Mouse (Mus musculus) ZHBTc4 (cell line): ENCODE data around the gene Trim26.
"Not testable (repeated sequence)": the region's sequence is repeated elsewhere in the genome, so short reads cannot be mapped to it uniquely, and the experiment has no call there.

Experiments
- DNase-seq: peaks from one replicate; pipeline ENCODE4 v3.0.0-alpha.2; 2011; ENCODE audit warnings: low read depth, low spot score

Trim26 gene

DNA sequence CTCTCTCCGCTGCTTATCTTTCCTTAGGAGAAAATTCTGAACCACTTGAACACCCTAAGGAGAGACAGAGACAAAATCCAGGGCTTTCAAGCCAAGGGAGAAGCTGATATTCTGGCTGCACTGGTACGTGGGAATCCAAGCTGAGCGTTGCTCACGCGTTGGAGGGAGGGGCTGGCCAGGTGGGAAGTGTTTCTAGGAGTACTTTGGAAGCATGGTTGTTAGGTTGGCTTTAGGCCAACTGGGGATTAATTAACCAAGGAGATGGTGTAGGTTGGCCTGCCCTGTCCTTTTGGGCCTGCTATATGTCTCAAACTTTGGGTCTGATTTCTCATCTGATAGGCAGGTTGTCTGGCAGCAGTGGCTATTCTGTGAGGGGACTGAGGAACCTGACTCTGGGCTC, 14.3 kb downstream of the Trim26 start:
- DNase-seq: no peak

DNA sequence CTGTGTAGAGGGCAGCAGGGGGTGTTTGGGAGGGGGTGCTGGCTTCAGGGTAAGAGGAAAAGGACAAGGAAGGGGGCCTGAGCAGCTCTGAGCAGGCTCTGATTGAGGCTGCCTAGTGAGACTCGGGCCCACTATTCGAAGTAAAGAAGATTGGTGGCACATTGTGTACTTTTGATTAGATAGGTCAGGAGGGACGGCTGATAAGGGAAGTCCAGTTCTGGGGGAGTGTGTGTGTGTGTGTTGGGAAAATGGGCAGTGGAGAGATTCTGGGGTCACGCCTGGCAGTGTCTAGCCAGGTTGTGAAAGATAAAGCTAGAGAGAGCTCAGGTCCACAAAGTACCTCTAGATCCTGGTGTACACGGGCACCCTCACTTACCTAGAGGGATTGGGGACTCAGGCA, 14.7 kb downstream of the Trim26 start:
- no peak for DNase-seq

DNA sequence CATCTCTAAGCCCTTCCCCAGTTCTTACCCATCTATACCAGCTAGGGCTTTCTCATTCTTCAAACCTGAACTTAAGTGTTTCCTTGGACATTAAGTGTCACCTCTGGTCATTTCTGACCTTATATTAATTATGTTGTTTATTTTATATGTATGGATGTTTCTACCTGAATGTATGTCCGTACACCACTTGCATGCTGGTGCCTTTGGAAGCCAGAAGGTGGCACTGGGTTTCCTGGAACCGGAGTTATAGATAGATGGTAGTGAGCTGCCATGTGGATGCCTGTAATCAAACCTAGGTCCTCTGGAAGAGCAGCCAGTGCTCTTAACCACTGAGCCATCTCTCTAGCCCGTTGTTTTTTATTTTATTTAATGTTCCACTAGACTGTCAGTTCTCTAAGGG, 18.6 kb downstream of the Trim26 start:
- DNase-seq: no peak

DNA sequence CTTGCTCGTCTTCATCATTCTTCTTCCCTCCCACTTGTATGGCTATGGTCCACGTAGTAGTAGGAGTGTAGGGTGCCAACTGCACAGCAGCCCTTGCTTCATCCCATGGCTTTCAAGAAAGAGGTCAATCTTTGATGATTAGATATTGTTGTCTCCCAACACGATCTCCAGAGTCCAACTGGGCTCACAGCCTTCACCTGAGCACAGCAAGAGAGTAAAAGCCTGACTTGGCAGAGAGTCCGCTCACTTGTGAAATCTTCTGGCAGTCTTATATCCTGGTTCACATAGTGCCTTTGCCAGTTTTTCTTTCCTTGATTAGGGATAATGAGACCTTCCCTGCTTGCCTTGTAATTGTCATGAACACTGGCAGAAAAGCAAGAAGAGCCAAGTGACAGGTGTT, 19.3 kb downstream of the Trim26 start:
- DNase-seq: no peak

DNA sequence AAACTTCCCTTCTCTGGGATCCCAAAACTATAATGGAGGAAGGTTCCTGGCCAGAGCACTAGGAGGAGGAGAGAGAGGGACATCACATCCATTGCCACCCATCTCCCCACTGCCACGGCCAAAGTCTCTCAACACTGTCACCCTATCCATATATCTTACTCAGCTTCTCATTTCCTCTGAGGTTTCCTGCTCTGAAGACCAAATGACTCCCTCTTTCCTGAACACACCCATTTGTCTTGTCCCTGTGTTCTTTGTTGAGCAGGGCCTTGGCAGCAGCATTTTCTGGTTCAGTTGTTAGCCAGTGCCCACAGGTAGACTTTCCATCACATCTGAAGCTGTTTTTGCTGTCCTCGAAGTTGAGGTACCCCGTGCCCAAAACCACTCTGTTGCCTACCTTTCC, 21.2 kb downstream of the Trim26 start:
- DNase-seq: no peak

DNA sequence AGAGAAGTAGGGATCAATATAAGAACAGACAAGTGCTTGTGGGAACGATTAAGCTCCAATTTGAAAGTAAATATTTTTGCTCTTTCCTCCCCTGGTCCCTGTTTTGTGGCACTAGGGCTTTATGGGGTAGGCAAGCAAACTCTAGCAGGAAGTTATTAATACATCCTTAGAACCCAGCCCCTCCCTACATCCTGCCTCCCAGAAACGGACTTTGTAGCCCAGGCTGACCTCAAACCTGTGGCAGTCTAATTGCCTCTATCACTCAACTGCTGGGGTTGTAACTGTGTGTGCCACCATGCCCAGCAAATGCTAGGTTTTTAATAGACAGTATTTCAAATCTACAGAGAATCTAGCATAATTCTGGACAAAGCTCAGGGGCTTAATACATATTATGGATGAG, 24.7 kb downstream of the Trim26 start:
- DNase-seq: no peak

DNA sequence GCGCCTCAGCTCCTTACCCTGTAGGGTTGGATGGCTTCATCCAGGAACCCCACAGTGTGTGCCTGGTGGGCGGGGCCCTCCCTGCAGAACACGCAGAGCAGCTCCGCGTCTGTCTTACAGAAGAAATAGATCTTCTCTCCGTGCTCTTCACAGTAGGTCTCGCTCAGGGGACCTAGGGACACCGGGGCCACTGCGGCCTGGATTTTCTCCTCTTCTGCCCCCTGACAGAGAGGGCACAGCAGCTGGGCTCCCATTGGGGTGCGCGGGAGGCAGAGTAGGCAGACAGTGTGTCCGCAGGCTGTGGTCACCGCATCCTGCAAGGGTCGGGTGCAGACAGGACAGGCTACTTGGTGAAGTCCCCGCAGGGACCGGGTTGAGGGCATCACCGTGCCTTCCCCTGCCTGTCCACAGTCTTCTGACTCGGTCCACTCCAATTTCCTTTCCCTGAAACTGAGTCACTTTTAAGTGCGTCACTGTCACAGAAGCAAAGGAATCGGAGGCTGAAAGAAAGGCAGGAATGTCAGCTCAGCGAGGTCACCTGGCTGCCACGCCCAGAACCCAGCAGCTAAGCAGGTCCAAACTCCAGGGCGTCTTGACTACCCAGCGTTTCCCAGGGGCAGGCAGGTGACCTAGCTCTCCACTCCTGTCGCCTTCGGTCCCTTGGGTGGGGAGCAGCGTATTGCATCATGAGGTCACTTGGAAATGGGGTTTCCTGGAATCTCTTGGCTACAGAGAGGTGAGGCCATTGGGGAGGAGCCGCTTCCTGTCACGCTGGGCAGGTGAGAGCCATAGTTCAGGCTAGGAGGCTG, 30.0 kb downstream of the Trim26 start, which contains the start of gene Trim15:
Gene Trim15, minus strand, starts transcription at position 492 of the 809 bp plus-strand sequence.
- peak; percentile 57 for DNase-seq

DNA sequence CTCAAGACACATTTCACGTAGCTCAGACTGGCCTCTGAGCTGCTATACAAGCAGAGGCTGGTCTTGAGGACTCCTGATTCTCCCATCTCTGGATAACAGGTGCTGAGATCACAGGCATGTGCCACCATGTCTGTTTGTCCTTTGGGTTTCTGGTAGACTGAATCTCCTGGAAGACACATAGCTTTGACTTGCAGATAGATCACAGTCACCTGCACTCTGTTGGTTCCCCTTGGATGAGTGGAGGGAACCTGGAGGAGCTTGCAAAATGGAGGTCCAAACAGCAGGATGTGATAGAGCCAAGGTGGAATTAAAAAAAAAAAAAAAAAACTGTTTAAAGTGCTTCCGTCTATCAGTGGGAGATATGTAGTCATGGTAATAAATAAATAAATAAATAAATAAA, 31.9 kb downstream of the Trim26 start:
- DNase-seq: no peak

DNA sequence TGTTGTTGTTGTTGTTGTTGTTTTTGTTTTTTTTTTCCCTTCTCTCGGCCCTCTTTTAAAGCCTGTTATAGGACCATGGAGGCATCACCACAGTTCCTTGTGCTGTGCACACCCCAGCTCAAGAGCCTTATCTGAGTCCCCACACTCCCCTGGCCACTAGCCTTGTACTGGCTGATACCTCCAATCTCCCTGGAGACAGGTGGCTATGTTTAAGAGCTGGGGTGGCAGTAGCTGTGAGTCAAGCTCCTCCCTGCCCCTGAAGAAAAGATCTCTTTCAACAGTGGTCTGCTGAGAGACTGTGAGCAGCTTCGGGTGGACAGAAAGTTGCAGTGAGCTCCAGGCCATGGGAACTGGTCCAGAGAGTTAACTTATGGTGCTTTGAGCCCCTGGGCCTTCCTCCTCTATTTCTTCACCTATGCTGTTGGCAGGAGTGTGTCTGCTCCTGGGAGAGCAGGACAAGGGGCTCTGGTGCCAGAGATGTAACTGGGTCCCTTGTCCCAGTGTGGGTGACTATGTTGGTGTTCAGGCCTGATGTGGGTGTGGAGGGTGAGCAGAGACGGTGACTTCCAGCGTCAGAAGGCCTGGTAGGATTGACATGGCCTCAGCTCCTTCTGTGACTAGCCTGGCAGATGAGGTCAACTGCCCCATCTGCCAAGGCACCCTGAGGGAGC, 32.5 kb downstream of the Trim26 start, which contains the start of gene Trim10:
Gene Trim10, plus strand, starts transcription at position 291 of the 671 bp plus-strand sequence.
- DNase-seq: no peak

DNA sequence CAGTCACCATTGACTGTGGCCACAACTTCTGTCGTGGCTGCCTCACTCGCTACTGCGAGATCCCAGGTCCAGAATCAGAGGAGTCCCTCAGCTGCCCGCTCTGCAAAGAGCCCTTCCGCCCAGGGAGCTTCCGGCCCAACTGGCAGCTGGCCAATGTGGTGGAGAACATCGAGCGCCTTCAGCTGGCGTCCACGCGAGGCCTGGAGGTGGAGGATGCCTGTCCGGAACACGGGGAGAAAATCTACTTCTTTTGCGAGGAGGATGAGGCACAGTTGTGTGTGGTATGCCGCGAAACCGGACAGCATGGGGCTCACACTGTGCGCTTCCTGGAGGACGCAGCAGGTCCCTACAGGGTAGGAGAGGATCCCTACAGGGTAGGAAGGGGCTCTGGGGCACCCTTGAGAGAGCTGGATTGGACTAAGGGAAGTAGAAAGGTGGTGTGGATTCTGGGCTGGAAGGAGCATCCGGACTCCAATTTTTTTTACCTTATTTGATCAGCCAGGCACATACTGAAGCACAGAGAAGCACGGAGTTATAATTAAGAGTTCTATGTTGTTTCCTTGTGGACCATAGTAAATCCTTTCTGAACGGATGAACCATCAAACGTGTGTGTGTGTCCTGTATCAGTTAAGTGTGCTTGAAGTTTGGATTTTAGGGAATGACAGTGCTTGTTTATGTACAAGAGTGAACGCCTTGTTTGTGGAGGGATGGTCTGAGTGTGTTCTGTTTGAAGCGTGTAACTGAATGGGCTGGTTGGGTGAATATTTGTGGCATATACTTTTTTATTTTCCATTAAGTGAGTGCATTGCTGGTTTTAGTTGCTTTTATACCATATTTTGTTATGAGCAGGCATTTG, 33.2 kb downstream of the Trim26 start:
- no peak for DNase-seq

DNA sequence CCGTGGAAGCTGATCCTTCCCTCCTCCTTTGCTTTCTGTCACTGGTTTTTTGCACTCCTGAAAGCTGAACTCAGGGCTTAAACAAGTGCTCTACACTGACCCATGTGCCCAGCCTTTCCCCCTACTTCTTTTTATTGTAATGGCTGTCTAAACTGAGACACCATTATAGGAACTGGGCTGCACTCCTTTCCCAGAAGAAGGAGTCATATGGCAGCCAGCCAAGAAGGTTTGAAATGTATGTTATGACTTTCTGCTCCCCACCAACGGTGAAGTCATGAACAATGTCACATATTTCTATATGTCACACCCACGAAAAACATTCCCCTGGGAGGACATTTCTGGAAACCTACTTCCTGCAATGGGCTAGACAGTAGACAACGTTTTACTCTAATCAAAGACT, 37.7 kb downstream of the Trim26 start:
- no peak for DNase-seq

DNA sequence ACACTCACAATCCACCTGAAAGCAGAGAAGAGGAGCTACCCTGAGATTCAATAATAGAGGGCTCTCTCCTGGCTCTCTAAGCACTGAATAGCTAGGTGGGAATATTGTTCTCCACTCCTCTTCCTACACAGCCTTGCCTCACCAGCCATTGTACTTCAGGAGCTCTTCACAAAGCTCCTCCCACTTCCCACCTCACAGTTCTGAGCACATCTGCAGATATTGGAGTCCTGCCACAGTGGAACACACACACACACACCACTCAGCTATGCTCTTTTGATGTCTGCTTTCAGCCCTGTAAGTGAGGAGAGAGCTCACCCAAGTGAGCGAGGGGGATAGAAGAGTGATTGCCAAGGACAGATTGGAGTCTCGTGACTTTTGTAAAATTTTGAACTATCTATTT, 46.4 kb downstream of the Trim26 start:
- DNase-seq: no peak

DNA sequence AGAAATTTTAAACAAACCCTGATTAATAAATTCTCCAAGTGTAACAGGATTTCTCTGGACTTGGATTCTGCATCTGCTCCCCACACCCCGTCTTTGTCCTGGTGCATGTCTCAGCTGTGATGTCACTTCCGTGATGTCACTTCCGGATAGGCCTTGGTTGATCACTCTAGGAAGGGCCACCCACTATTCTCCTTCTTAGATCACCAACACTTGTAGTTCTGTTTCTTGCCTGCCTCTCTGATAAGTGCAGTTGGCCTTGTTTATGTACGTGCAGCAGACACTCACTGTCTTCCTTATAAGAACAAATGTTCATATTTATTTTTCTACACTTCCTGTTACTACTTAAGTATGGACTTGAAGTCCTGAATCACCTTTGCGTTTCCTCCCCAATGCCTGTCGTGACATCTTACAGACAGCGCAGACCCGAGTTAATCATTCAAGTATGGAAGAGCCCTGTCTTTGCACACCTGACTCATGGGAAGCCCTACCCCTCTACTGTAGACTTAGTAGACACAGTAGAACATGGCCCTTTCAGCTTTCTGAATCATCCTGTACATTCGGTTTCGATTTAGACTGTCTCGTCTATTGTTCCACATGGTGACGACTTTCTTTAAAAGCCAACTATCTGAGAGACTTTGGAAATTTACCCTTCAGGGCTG, 48.3 kb downstream of the Trim26 start:
- no peak for DNase-seq

DNA sequence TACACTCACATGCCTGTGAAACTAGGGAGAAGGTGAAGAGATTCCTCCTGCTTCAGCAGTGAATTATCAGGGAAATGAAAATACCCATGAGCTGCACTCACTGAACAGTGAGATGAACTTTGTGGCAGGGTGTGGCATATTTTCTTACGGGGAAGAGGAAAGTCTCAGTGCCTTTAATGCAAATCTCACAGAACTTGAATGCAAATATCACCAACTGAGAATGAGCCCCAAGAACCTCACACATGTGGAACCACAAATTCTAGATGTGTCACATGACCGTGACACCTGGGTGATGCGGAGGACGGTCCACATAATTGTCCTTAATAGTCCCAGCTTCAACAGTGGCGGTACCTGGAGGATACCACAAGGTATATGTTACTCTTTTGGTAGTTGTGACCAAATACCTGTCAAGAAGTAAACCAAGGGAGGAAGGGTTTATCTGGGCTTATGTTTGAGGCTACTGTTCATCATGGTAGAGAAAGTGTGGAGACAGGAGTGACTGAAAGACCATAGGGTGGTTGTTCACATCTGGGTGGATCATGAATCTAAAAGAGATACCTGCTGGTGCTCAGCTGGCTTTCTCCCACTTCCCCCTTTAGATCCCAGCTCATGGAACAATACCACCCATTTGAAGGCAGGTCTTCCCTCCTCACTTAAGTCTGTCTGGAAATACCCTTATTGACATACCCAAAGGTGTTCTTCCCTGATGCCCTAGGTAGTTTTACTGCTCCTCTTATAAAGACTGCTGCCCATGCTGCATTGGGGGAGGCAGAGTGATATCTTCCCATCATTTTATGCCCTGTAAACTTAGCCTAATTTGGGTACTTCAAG, 53.4 kb downstream of the Trim26 start, which contains the start of gene Trim40:
Gene Trim40, minus strand, starts transcription at position 51 of the 831 bp plus-strand sequence.
- no peak for DNase-seq

DNA sequence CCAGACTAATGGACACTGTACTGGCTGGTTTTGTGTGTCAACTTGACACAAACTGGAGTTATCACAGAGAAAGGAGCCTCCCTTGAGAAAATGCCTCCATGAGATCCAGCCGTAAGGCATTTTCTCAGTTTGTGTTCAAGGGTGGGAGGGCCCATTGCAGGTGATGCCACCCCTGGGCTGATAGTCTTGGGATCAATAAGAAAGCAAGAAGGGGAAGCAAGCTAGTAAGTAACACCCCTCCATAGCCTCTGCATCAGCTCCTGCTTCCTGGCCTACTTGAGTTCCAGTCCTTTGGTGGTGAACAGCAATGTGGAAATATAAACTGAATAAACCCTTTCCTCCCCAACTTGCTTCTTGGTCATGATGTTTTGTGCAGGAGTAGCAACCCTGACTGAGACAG, 54.6 kb downstream of the Trim26 start:
- DNase-seq: not testable (repeated sequence)

DNA sequence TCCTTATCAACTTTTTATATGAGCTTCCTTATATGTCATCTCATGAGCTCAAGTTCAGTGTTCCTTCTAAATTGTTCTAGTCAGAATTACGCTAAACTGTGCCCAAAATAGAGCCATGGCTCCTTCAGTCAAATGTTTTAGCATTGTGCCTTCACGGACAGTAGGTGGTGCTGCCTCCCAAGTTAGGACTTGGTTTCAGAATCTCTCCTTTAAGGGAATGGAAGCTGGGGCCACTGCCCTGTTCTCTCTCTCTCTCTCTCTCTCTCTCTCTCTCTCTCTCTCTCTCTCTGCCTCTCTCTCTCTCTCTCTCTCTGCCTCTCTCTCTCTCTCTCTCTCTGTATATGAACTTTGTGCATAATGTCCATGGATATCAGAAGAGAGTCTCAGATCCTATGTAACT, 55.4 kb downstream of the Trim26 start:
- peak; percentile 75 for DNase-seq

DNA sequence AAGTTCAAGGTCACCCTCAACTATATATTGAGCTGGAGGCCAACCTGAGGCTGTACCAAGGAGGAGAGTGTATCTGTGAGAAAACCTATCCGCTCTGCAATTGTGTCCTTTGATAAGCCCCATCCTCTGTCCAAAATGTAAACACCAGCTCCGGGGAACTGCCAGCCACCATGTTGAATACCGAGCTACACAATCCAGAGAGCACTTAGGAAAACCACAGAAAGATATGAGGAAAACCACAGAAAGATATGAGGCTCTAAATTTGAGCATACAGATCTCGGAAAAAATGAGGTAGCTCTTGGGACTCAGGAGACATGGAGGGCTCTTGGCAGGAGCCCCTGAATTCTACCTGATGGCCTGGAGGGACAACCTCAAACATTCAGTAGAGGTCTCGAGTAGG, 56.5 kb downstream of the Trim26 start:
- no peak for DNase-seq

DNA sequence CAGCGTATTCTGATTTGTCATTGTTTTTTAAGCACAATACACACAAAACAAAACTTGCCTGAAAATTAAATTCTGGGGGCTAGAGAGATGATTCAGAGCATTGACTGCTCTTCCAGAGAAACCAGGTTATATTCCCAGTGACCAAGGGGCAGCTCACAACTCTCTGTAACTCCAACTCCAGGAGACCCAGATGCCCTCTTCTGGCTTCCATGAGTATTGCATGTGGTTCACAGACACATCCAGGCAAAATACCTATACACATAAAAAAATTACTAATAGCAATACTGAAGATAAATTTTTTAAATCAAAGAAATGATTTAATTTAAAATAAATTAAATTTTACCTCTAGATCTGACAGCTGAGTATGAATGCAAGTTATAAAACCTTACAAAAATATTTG, 59.6 kb downstream of the Trim26 start:
- DNase-seq: peak; percentile 73

DNA sequence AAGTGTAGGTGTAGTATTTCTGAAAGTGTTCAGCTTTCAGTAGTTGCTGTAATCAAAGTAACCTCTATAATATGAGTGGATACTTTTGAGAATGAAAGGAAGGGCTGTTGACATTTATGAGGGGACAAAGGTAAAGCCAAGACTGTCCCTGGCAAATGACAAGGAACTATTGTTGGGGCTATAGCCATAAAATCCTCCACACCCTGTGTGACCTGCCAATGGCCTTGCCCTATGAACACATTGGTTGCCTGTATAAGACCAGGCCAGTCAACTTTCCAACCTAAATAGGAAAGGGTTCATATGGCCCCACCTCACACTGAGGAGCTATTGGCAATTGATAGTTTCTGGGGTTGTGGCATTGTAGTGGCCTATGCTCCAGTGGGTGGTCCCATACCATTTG, 60.1 kb downstream of the Trim26 start:
- no peak for DNase-seq

DNA sequence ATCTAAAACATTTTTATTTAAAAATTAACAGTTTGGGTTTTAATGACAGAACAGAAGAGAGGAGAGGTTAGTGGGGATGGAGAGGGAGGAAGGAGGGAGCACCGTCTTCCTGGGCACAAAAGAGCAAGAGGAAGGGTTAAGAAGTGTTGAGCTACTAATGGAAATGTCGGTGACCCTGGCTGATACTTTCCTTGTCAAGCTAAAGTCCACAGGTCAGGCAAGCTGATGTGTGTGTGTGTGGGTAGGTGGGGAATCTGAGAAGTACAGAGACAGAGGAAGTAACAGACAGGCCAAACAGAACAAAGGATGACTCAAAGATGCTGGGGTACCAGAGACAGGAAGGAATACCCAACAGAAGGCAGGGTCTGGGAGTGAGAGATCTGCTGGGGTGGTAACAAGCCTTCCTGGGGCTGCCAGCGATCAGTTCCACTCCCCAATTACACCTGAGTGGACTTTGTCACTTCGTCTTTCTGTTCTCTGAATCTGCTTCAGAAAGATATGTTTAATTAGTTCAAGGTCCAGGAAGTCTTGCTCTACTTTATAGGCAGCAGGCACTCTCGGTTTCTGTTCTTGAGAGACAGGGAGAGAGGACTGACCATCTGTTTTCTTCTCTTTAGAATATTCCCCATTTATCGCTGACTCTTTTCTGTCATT, 60.7 kb downstream of the Trim26 start, which contains the start of gene Trim31:
Gene Trim31, plus strand, starts transcription at position 567 of the 654 bp plus-strand sequence.
- DNase-seq: no peak
